Mouse (Mus musculus) embryonic facial prominence, embryonic 10.5 days (tissue): Measurements from ENCODE around the gene Fgfr2. TPM values are rescaled to one million over a fixed set of nuclear protein-coding genes. Genes with fewer than 3 reads are reported as not detected.
A peak's percentile ranks its signal among the peaks of the same experiment; 100 is the strongest.

Source experiments
- DNase-seq: peaks from one replicate; pipeline ENCODE4 v3.0.0-alpha.2; 2017; ENCODE audit warnings: low spot score
- H3K27ac ChIP-seq: fragments of 300-500 bp; sonication (generic); replicated peaks from 2 replicates; pipeline ENCODE4 v1.5.1; 2016; ENCODE audit warnings: mild to moderate bottlenecking
- H3K27me3 ChIP-seq: fragments of 300-500 bp; sonication (generic); replicated peaks from 2 replicates; pipeline ENCODE4 v1.6.1; 2016; ENCODE audit warnings: low read depth, mild to moderate bottlenecking; ENCODE audit not compliant: poor library complexity, severe bottlenecking
- H3K36me3 ChIP-seq: fragments of 300-500 bp; sonication (generic); replicated peaks from 2 replicates; pipeline ENCODE4 v1.6.1; 2016; ENCODE audit warnings: mild to moderate bottlenecking, moderate library complexity
- H3K4me1 ChIP-seq: fragments of 300-500 bp; sonication (generic); 2 replicates; pipeline ENCODE4 v1.6.1; 2016
- H3K4me3 ChIP-seq: fragments of 300-500 bp; sonication (generic); 2 replicates; pipeline ENCODE4 v1.5.1; 2016; ENCODE audit warnings: mild to moderate bottlenecking, moderate library complexity
- H3K9me3 ChIP-seq: fragments of 300-500 bp; sonication (generic); 2 replicates; pipeline ENCODE4 v1.6.1; 2016; ENCODE audit warnings: mild to moderate bottlenecking
- WGBS: fragments of 180-500 bp; shearing (Covaris S2); methylation state at CpG from one replicate; pipeline ENCODE4 v1.1.7; 2016; 5-methylcytosine and 5-hydroxymethylcytosine counted together
- polyA plus RNA-seq: library from polyadenylated mRNA; unstranded; fragments of >200 nt; fragmentation: Nextera tagmentation; extraction: Ambion mirVana; gene quantifications from 2 replicates; pipeline ENCODE4 v1.2.1, GENCODE M21; 2016

The Fgfr2 gene
- polyA plus RNA-seq, 1 experiment from 2014 or later, result 74.3 TPM

- Histone ChIP-seq H3K9me3 (no peaks in the 10 kb centered on the region), H3K4me1 (peaks cover 36% of the 10 kb centered on the region), H3K27me3 (peaks cover 72% of the 10 kb centered on the region), H3K27ac (no peak overlapping the region), H3K4me3 (no peak overlapping the region), H3K36me3 (no peaks in the 10 kb centered on the region)
- WGBS, result 80% methylated on average over 7 of the region's 7 CpGs
- no peak for DNase-seq
Measured at GRCm38 (mm10) chr7:131602106-131602505, 1521.0 kb downstream of the Fgfr2 start.

- Histone ChIP-seq H3K4me3 (peak overlapping the region; percentile 21; the same call in 1 of the 2 replicates), H3K36me3 (no peaks in the 10 kb centered on the region), H3K4me1 (peaks cover 35% of the 10 kb centered on the region), H3K9me3 (no peaks in the 10 kb centered on the region), H3K27ac (peak overlapping the region; percentile 80), H3K27me3 (peaks cover 81% of the 10 kb centered on the region)
- WGBS, result 4% methylated on average over 5 of the region's 5 CpGs
- peak; percentile 69 for DNase-seq
Measured at GRCm38 (mm10) chr7:131598483-131598824, 1524.7 kb downstream of the Fgfr2 start.

GRCm38 (mm10) chr7:131597779-131598482, 1525.2 kb downstream of the Fgfr2 start:
- Histone ChIP-seq H3K27me3 (peaks cover 82% of the 10 kb centered on the region), H3K27ac (peak overlapping the region; percentile 80), H3K36me3 (no peaks in the 10 kb centered on the region), H3K9me3 (no peaks in the 10 kb centered on the region), H3K4me3 (peak overlapping the region; percentile 21; the same call in 1 of the 2 replicates), H3K4me1 (peaks cover 29% of the 10 kb centered on the region)
- WGBS, result 14% methylated on average over 12 of the region's 12 CpGs
- peak; percentile 63 for DNase-seq

- H3K4me1 ChIP-seq, result peaks cover 12% of the 10 kb centered on the region; the same call in 1 of the 2 replicates
- 66% methylated on average over 5 of the region's 5 CpGs for WGBS
- peaks cover 15% of the 10 kb centered on the region for H3K27me3 ChIP-seq
- no peak overlapping the region for H3K4me3 ChIP-seq
- no peaks in the 10 kb centered on the region for H3K36me3 ChIP-seq
- no peak overlapping the region for H3K27ac ChIP-seq
- no peak for DNase-seq
- H3K9me3 ChIP-seq, result no peaks in the 10 kb centered on the region
Measured at GRCm38 (mm10) chr7:131585551-131585950, 1537.6 kb downstream of the Fgfr2 start.

- DNase-seq, result no peak
- no peak overlapping the region for H3K4me3 ChIP-seq
- no peaks in the 10 kb centered on the region for H3K36me3 ChIP-seq
- no peaks in the 10 kb centered on the region for H3K9me3 ChIP-seq
- 70% methylated on average over 9 of the region's 9 CpGs for WGBS
- no peak overlapping the region for H3K27ac ChIP-seq
- H3K27me3 ChIP-seq, result peaks cover 9% of the 10 kb centered on the region
- peaks cover 12% of the 10 kb centered on the region; the same call in 1 of the 2 replicates for H3K4me1 ChIP-seq
Measured at GRCm38 (mm10) chr7:131582178-131582577, 1541.0 kb downstream of the Fgfr2 start.

- WGBS, result 79% methylated on average over 6 of the region's 6 CpGs
- peaks cover 50% of the 10 kb centered on the region for H3K36me3 ChIP-seq
- H3K4me1 ChIP-seq, result no peaks in the 10 kb centered on the region
Measured at GRCm38 (mm10) chr7:131575246-131575645, 1547.9 kb downstream of the Fgfr2 start.

GRCm38 (mm10) chr7:131560697-131561042, 1562.5 kb downstream of the Fgfr2 start:
- peaks cover 36% of the 10 kb centered on the region for H3K4me1 ChIP-seq
- H3K36me3 ChIP-seq, result peaks cover 40% of the 10 kb centered on the region
- H3K9me3 ChIP-seq, result no peaks in the 10 kb centered on the region
- H3K27me3 ChIP-seq, result peaks cover 40% of the 10 kb centered on the region
- no peak for DNase-seq
- H3K4me3 ChIP-seq, result peak overlapping the region; percentile 78
- peak overlapping the region; percentile 99 for H3K27ac ChIP-seq
- under 1% methylated on average over 14 of the region's 14 CpGs for WGBS

More at GRCm38 (mm10) chr7:131575246-131575645, 1547.9 kb downstream of the Fgfr2 start:
- DNase-seq, result no peak
- no peaks in the 10 kb centered on the region for H3K27me3 ChIP-seq
- H3K27ac ChIP-seq, result no peak overlapping the region
- no peak overlapping the region for H3K4me3 ChIP-seq
- no peaks in the 10 kb centered on the region for H3K9me3 ChIP-seq

GRCm38 (mm10) chr7:131559986-131560696, 1563.0 kb downstream of the Fgfr2 start, which contains the start of gene Bub3:
Gene Bub3, plus strand, starts transcription at chr7:131560222.
- Histone ChIP-seq H3K27me3 (peaks cover 45% of the 10 kb centered on the region), H3K36me3 (peaks cover 35% of the 10 kb centered on the region), H3K4me3 (peak within 1 kb of the TSS; percentile 78), H3K4me1 (peaks cover 41% of the 10 kb centered on the region), H3K9me3 (no peaks in the 10 kb centered on the region), H3K27ac (peak within 1 kb of the TSS; percentile 99)
- WGBS, result under 1% methylated on average over 51 of the region's 51 CpGs
- DNase-seq, result peak; percentile 92

- Histone ChIP-seq H3K4me1 (peaks cover 53% of the 10 kb centered on the region), H3K36me3 (peaks cover 11% of the 10 kb centered on the region), H3K9me3 (no peaks in the 10 kb centered on the region), H3K27me3 (peaks cover 69% of the 10 kb centered on the region), H3K27ac (no peak overlapping the region), H3K4me3 (no peak overlapping the region)
- DNase-seq, result no peak
- WGBS, result 34% methylated on average over 2 of the region's 2 CpGs
Measured at GRCm38 (mm10) chr7:131557751-131558150, 1565.4 kb downstream of the Fgfr2 start.

- Histone ChIP-seq H3K4me1 (peaks cover 49% of the 10 kb centered on the region), H3K27me3 (peaks cover 79% of the 10 kb centered on the region), H3K27ac (no peak overlapping the region), H3K36me3 (peaks cover under 1% of the 10 kb centered on the region), H3K9me3 (no peaks in the 10 kb centered on the region), H3K4me3 (peak overlapping the region; percentile 40)
- peak; percentile 69 for DNase-seq
- under 1% methylated on average over 37 of the region's 37 CpGs for WGBS
Measured at GRCm38 (mm10) chr7:131556541-131557271, 1566.4 kb downstream of the Fgfr2 start.

- Histone ChIP-seq H3K36me3 (no peaks in the 10 kb centered on the region), H3K4me3 (peak overlapping the region; percentile 28), H3K27me3 (peaks cover 85% of the 10 kb centered on the region), H3K4me1 (peaks cover 43% of the 10 kb centered on the region), H3K9me3 (no peaks in the 10 kb centered on the region), H3K27ac (no peak overlapping the region)
- DNase-seq, result no peak
- WGBS, result under 1% methylated on average over 9 of the region's 9 CpGs
Measured at GRCm38 (mm10) chr7:131556116-131556515, 1567.0 kb downstream of the Fgfr2 start.

- peak overlapping the region; percentile 28 for H3K4me3 ChIP-seq
- H3K4me1 ChIP-seq, result peaks cover 42% of the 10 kb centered on the region
- peaks cover 91% of the 10 kb centered on the region for H3K27me3 ChIP-seq
- under 1% methylated on average over 68 of the region's 68 CpGs for WGBS
- no peak overlapping the region for H3K27ac ChIP-seq
- H3K9me3 ChIP-seq, result no peaks in the 10 kb centered on the region
- peak; percentile 76 for DNase-seq
- H3K36me3 ChIP-seq, result no peaks in the 10 kb centered on the region
Measured at GRCm38 (mm10) chr7:131555301-131556081, 1567.7 kb downstream of the Fgfr2 start.
